Mouse (Mus musculus) stomach, embryonic 16.5 days (tissue): ENCODE measurements around the gene Glrx2. TPM values are rescaled to one million over a fixed set of nuclear protein-coding genes. Genes with fewer than 3 reads are reported as not detected.
A peak's percentile ranks its signal among the peaks of the same experiment; 100 is the strongest.

Experiments used
- ATAC-seq: fragments of 200-750 bp; cut with Nextera tagmentation; 2 replicates; pipeline ENCODE4 v1.8.0; 2017; ENCODE audit warnings: moderate number of reproducible peaks, moderate TSS enrichment; ENCODE audit not compliant: insufficient read depth, low FRiP score
- H3K27ac ChIP-seq: fragments of 300-500 bp; sonication (generic); 2 replicates; pipeline ENCODE4 v1.5.1; 2014; ENCODE audit warnings: low read length
- H3K27me3 ChIP-seq: fragments of 300-500 bp; sonication (generic); 2 replicates; pipeline ENCODE4 v1.6.1; 2014; ENCODE audit warnings: low read length, control low read depth, mixed read lengths; ENCODE audit not compliant: control insufficient read depth, insufficient read depth
- H3K36me3 ChIP-seq: fragments of 300-500 bp; sonication (generic); 2 replicates; pipeline ENCODE4 v1.6.1; 2014; ENCODE audit warnings: low read length; ENCODE audit not compliant: control insufficient read depth, insufficient read depth
- H3K4me1 ChIP-seq: fragments of 300-500 bp; sonication (generic); 2 replicates; pipeline ENCODE4 v1.6.1; 2014; ENCODE audit warnings: low read length, control low read depth, mixed read lengths; ENCODE audit not compliant: control insufficient read depth, insufficient read depth
- H3K4me2 ChIP-seq: fragments of 300-500 bp; sonication (generic); 2 replicates; pipeline ENCODE4 v1.6.1; 2014; ENCODE audit warnings: low read depth, low read length, mixed read lengths
- H3K4me3 ChIP-seq: fragments of 300-500 bp; sonication (generic); replicated peaks from 2 replicates; pipeline ENCODE4 v1.5.1; 2014; ENCODE audit warnings: mild to moderate bottlenecking, low read length
- H3K9ac ChIP-seq: fragments of 300-500 bp; sonication (generic); 2 replicates; pipeline ENCODE4 v1.6.1; 2014; ENCODE audit warnings: low read length
- H3K9me3 ChIP-seq: fragments of 300-500 bp; sonication (generic); replicated peaks from 2 replicates; pipeline ENCODE4 v1.6.1; 2016; ENCODE audit warnings: low read length, control low read depth; ENCODE audit not compliant: control insufficient read depth
- WGBS: fragments of 180-500 bp; shearing (Covaris S2); extraction: QIAGEN DNeasy Blood & Tissue Kit; methylation state at CpG from one replicate; pipeline ENCODE4 v1.1.7; 2014; 5-methylcytosine and 5-hydroxymethylcytosine counted together
- polyA plus RNA-seq: library from polyadenylated mRNA; unstranded; fragments of >200 nt; fragmentation: Nextera tagmentation; extraction: Ambion mirVana; gene quantifications from 2 replicates; pipeline ENCODE4 v1.2.1, GENCODE M21; 2015

Glrx2 gene
- polyA plus RNA-seq, 1 experiment from 2014 or later, result 97.9 TPM

GRCm38 (mm10) chr1:143709966-143710626, 6.0 kb upstream of the Glrx2 start:
- 56% methylated on average over 7 of the region's 7 CpGs for WGBS
- Histone ChIP-seq H3K27me3 (no peaks in the 10 kb centered on the region), H3K36me3 (no peaks in the 10 kb centered on the region), H3K4me2 (no peak overlapping the region), H3K9ac (no peak overlapping the region), H3K9me3 (no peaks in the 10 kb centered on the region), H3K27ac (no peak overlapping the region), H3K4me1 (no peaks in the 10 kb centered on the region), H3K4me3 (no peak overlapping the region)
- ATAC-seq, result no peak

- Histone ChIP-seq H3K9ac (no peak overlapping the region), H3K36me3 (no peaks in the 10 kb centered on the region), H3K4me3 (no peak overlapping the region), H3K27me3 (no peaks in the 10 kb centered on the region), H3K4me2 (no peak overlapping the region), H3K27ac (no peak overlapping the region), H3K9me3 (no peaks in the 10 kb centered on the region), H3K4me1 (no peaks in the 10 kb centered on the region)
- 45% methylated on average over 5 of the region's 5 CpGs for WGBS
- no peak for ATAC-seq
Observed at GRCm38 (mm10) chr1:143710627-143710976, 5.5 kb upstream of the Glrx2 start.

DNA sequence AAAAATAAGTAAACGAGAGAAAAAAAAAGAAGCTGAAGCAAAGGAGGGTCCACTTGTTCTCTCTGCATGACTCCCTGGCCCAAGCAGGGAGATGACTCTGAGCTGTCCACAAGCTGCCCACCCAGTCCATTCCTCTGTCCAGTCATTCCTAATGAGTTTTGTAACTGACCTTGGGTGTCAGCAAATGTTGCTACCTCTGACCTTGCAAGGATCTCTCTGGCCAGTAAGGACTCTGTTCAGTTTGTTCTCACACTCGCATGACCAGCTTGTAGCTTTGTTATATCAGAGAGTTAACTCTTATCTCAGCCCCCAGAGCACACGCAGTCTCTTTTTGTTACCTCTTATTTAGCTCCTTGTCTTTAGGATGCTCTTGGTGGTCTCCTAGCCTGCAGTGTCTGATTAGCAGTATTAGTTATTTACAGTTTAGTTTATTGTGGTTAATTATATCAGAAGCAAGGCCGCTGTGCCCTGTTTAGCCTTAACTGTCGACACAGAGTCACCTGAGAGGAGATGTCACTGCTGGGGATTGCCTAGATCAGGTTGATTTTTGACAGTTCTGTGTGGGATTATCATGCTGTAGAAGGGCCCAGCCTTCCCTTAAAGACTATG, 8.4 kb downstream of the Glrx2 start:
- no peak overlapping the region for H3K4me2 ChIP-seq
- no peaks in the 10 kb centered on the region for H3K4me1 ChIP-seq
- no peaks in the 10 kb centered on the region for H3K36me3 ChIP-seq
- no peak overlapping the region for H3K27ac ChIP-seq
- WGBS, result 72% methylated on average over 5 of the region's 5 CpGs
- H3K9ac ChIP-seq, result no peak overlapping the region
- H3K27me3 ChIP-seq, result no peaks in the 10 kb centered on the region
- no peak for ATAC-seq
- no peaks in the 10 kb centered on the region for H3K9me3 ChIP-seq
- no peak overlapping the region for H3K4me3 ChIP-seq

DNA sequence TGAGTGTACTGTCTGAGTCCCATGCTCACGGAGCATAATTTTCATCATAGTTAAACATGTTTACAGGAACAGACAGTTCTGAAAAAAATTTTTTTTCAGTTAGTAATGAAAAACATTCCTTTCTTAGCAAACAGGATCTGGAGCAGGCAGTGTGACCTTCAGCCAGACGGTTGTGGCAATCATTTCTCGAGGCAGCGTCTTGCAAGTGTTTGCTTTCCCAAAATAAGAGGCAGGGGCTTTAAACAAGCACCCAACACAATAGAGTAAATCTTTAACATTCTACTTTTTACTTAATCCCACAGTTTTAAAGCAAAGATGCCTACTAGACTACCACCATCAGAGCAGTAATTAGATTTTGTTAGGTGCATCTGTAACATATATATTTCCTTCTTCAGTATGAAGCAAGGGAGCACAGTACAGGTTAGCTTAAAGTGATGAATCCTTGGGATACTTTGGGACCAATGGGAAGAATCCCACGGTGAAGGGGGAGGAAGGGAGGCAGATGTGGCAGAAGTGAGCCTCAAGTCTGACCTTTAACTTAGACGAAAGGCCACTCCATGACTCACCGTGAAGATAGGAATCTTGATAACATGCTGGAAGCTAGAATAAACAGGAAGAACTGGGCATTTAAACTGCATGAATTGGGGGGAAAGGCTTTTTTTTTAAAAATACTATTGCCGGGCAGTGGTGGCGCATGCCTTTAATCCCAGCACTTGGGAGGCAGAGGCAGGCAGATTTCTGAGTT, 11.7 kb downstream of the Glrx2 start:
- H3K27ac ChIP-seq, result no peak overlapping the region
- WGBS, result 43% methylated on average over 9 of the region's 9 CpGs
- no peak for ATAC-seq

GRCm38 (mm10) chr1:143730899-143731298, 14.8 kb downstream of the Glrx2 start:
- Histone ChIP-seq H3K36me3 (no peaks in the 10 kb centered on the region), H3K27ac (no peak overlapping the region), H3K9ac (no peak overlapping the region), H3K4me1 (no peaks in the 10 kb centered on the region), H3K4me3 (no peak overlapping the region), H3K27me3 (no peaks in the 10 kb centered on the region), H3K4me2 (no peak overlapping the region), H3K9me3 (no peaks in the 10 kb centered on the region)
- WGBS, result 80% methylated on average over 2 of the region's 2 CpGs
- no peak for ATAC-seq

More for the DNA sequence above, 11.7 kb downstream of the Glrx2 start:
- H3K4me3 ChIP-seq, result no peak overlapping the region
- H3K9me3 ChIP-seq, result no peaks in the 10 kb centered on the region
- H3K4me1 ChIP-seq, result no peaks in the 10 kb centered on the region
- H3K4me2 ChIP-seq, result no peak overlapping the region
- H3K9ac ChIP-seq, result no peak overlapping the region
- no peaks in the 10 kb centered on the region for H3K36me3 ChIP-seq
- H3K27me3 ChIP-seq, result no peaks in the 10 kb centered on the region

DNA sequence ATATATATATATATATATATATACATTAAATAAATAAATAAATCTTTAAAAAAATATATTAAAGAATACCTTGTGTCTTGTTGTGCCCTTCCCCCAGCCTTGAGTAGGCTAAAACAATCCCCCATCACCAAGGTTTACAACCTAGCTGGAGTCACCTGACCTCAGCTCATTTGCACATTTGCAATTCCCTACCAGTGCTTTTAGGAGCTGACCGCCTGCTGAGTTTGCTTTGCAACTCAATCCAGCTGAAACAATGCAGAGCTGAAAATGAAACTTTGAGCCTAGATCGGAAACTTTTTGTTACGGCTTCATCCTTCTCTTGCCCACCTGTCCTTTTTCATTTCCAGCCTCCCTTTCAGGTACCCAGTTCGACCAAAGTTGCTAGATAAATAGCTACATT, 15.6 kb downstream of the Glrx2 start:
- no peak overlapping the region for H3K27ac ChIP-seq
- no peak overlapping the region for H3K4me3 ChIP-seq
- H3K9me3 ChIP-seq, result no peaks in the 10 kb centered on the region
- no peak overlapping the region for H3K9ac ChIP-seq
- no peaks in the 10 kb centered on the region for H3K4me1 ChIP-seq
- no peaks in the 10 kb centered on the region for H3K27me3 ChIP-seq
- WGBS, result 66% methylated on average over 4 of the region's 4 CpGs
- H3K4me2 ChIP-seq, result no peak overlapping the region
- ATAC-seq, result no peak
- H3K36me3 ChIP-seq, result no peaks in the 10 kb centered on the region

- ATAC-seq, result no peak
- Histone ChIP-seq H3K4me2 (no peak overlapping the region), H3K4me3 (no peak overlapping the region), H3K27ac (no peak overlapping the region), H3K9me3 (no peaks in the 10 kb centered on the region), H3K4me1 (no peaks in the 10 kb centered on the region), H3K9ac (no peak overlapping the region), H3K27me3 (no peaks in the 10 kb centered on the region), H3K36me3 (no peaks in the 10 kb centered on the region)
- WGBS, result 73% methylated on average over 5 of the region's 5 CpGs
Observed at GRCm38 (mm10) chr1:143733914-143734410, 17.8 kb downstream of the Glrx2 start.

DNA sequence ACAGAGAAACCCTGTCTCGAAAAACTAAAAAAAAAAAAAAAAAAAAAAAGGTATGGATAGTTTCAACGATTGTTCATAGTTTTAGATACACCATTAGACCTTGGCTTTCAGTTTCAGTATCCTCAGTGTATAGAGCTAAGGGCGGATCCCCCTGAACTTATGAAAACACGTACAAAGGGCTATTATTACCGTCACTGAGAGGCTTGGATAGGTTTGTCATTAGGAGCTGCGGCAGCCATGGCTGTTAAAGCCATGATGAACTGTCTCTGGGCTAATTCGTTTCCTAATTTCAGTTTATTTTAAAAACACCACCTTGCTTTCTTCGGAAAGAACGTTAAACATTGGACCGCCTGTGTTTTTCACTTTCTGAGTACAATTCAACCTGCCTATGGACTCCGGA, 22.7 kb downstream of the Glrx2 start:
- peaks cover 6% of the 10 kb centered on the region for H3K4me1 ChIP-seq
- peak overlapping the region; percentile 89 for H3K4me3 ChIP-seq
- no peaks in the 10 kb centered on the region for H3K9me3 ChIP-seq
- H3K36me3 ChIP-seq, result 0 out of 2 replicates have a peak, but pooled peaks cover 6% of the 10 kb centered on the region
- peak overlapping the region; percentile 96 for H3K4me2 ChIP-seq
- H3K9ac ChIP-seq, result peak overlapping the region; percentile 84
- 13% methylated on average over 10 of the region's 11 CpGs for WGBS
- peak overlapping the region; percentile 62; the same call in 1 of the 2 replicates for H3K27ac ChIP-seq
- no peak for ATAC-seq
- H3K27me3 ChIP-seq, result no peaks in the 10 kb centered on the region
